Mouse (Mus musculus): Measurements from ENCODE around the gene Rcc2.

GRCm38 (mm10) chr4:140707615-140708014, 7.3 kb downstream of the Rcc2 start:
- no peak for TF ChIP-seq POLR2A (IDR thresholded peaks at IDR 0.05; ENCODE audit: insufficient read depth, low read depth, low read length)
- no peak for TF ChIP-seq CTCF (IDR thresholded peaks at IDR 0.05; ENCODE audit: insufficient read depth, low read depth, low read length)

Measured in olfactory bulb, adult 2 months (tissue).